Mouse (Mus musculus) limb, embryonic 11.5 days (tissue): ENCODE measurements around the gene Fam166a. TPM values are rescaled to one million over a fixed set of nuclear protein-coding genes. Genes with fewer than 3 reads are reported as not detected.

Experiments
- ATAC-seq: fragments of 200-750 bp; cut with Nextera tagmentation; 2 replicates; pipeline ENCODE4 v1.8.0; 2017; ENCODE audit warnings: low read depth; ENCODE audit not compliant: insufficient number of reproducible peaks, low FRiP score, low TSS enrichment
- DNase-seq: peaks from one replicate; pipeline ENCODE4 v3.0.0-alpha.2; 2015; ENCODE audit warnings: low spot score
- H3K27ac ChIP-seq: fragments of 300-500 bp; sonication (generic); replicated peaks from 2 replicates; pipeline ENCODE4 v1.5.1; 2014; ENCODE audit warnings: low read depth, mild to moderate bottlenecking, low read length
- H3K27me3 ChIP-seq: fragments of 300-500 bp; sonication (generic); 2 replicates; pipeline ENCODE4 v1.6.1; 2014; ENCODE audit warnings: mild to moderate bottlenecking, low read length, mixed read lengths; ENCODE audit not compliant: control insufficient read depth, insufficient read depth
- H3K36me3 ChIP-seq: fragments of 300-500 bp; sonication (generic); 2 replicates; pipeline ENCODE4 v1.6.1; 2014; ENCODE audit warnings: mild to moderate bottlenecking, low read length, moderate library complexity, mixed read lengths; ENCODE audit not compliant: control insufficient read depth, insufficient read depth
- H3K4me1 ChIP-seq: fragments of 300-500 bp; sonication (generic); 2 replicates; pipeline ENCODE4 v1.6.1; 2014; ENCODE audit warnings: low read length, mixed read lengths; ENCODE audit not compliant: control insufficient read depth, insufficient read depth
- H3K4me2 ChIP-seq: fragments of 300-500 bp; sonication (generic); 2 replicates; pipeline ENCODE4 v1.6.1; 2014; ENCODE audit warnings: low read depth, mild to moderate bottlenecking, moderate library complexity; ENCODE audit not compliant: severe bottlenecking
- H3K4me3 ChIP-seq: fragments of 300-500 bp; sonication (generic); 2 replicates; pipeline ENCODE4 v1.5.1; 2014; ENCODE audit warnings: low read depth, low read length
- H3K9ac ChIP-seq: fragments of 300-500 bp; sonication (generic); 2 replicates; pipeline ENCODE4 v1.6.1; 2014; ENCODE audit warnings: mild to moderate bottlenecking, low read length
- H3K9me3 ChIP-seq: fragments of 300-500 bp; sonication (generic); 2 replicates; pipeline ENCODE4 v1.6.1; 2016; ENCODE audit warnings: low read length; ENCODE audit not compliant: control insufficient read depth
- WGBS: fragments of 180-500 bp; shearing (Covaris S2); extraction: QIAGEN DNeasy Blood & Tissue Kit; methylation state at CpG from one replicate; pipeline ENCODE4 v1.1.7; 2014; 5-methylcytosine and 5-hydroxymethylcytosine counted together
- polyA plus RNA-seq: library from polyadenylated mRNA; unstranded; fragments of >200 nt; fragmentation: Nextera tagmentation; extraction: Ambion mirVana; gene quantifications from 2 replicates; pipeline ENCODE4 v1.2.1, GENCODE M21; 2014

Gene Fam166a
- polyA plus RNA-seq, 1 experiment from 2014 or later: not detected

DNA sequence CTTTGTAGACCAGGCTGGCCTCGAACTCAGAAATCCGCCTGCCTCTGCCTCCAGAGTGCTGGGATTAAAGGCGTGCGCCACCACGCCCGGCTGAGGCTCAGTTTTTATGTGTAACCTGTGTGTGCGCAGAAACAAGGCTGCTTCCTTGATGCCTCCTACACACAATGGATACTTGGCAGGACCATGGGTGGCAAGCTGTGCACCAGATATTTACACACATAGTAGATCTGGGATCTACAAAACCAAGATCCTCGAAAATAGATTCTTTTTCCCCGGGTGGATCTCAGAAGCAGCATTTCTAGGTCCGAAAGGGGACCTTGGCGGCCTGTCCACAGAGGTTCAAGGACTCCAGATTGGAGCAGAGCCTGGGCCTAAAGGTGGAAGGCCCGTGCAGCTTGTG, 43.3 kb downstream of the Fam166a start:
- Histone ChIP-seq H3K4me3 (peak overlapping the region; percentile 74), H3K9ac (no peak overlapping the region), H3K36me3 (no peaks in the 10 kb centered on the region), H3K27me3 (peaks cover 19% of the 10 kb centered on the region), H3K9me3 (no peaks in the 10 kb centered on the region), H3K4me1 (peaks cover 9% of the 10 kb centered on the region), H3K4me2 (peak overlapping the region; percentile 99), H3K27ac (no peak overlapping the region)
- 45% methylated on average over 11 of the region's 12 CpGs for WGBS
- no peak for ATAC-seq
- DNase-seq: no peak

GRCm38 (mm10) chr2:25262291-25262767, 43.8 kb downstream of the Fam166a start, which contains the start of gene Tprn:
Tprn (plus strand) TSS chr2:25262618.
- peaks cover 9% of the 10 kb centered on the region for H3K4me1 ChIP-seq
- no peaks in the 10 kb centered on the region for H3K9me3 ChIP-seq
- peak within 1 kb of the TSS; percentile 99 for H3K4me2 ChIP-seq
- H3K4me3 ChIP-seq: peak within 1 kb of the TSS; percentile 74
- H3K27me3 ChIP-seq: peaks cover 19% of the 10 kb centered on the region
- H3K36me3 ChIP-seq: no peaks in the 10 kb centered on the region
- under 1% methylated on average over 39 of the region's 39 CpGs for WGBS
- peak within 1 kb of the TSS; percentile 58 for H3K9ac ChIP-seq
- ATAC-seq (peak; percentile 99), DNase-seq (peak; percentile 94)
- no peak within 1 kb of the TSS for H3K27ac ChIP-seq

DNA sequence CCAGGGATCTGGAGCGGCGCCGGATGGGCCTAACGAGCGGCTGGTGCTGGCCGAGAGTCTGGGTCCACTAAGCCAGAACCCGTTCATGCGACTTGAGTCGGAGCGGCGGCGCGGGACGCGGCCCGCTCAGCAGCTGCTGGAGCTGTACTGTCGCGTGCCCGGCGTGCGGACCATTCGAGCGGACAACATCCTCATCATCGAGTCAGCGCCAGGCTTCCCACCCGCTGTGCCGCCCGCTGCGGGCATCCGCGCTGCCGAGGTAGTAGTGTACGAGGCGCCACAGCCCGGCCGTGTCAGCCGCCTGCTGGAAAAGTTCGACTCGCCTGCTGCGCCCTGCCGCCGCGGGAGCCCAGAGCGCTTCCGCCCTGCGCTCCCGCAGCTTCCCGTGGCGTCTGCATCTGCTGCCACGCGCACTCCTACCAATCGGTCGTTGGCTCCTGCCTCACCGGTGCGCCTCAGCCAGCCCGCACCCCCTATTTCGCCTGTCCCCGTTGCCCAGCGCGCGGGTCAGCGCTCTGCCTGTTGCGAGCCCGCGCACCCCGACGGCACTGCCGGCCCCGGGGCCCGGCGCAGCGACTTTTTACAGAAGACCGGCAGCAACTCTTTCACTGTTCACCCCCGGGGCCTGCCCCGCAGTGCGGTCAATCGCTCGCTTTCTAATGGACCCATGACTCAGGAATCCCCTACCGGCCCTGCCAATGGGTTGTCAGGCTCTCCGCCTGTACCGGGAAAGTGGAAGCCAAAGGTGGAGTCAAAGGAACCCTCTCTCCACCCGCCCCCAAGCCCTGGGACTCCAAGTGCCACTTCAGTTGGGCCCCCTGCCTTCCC, 44.5 kb downstream of the Fam166a start:
- WGBS: under 1% methylated on average over 77 of the region's 82 CpGs
- H3K4me3 ChIP-seq: peak overlapping the region; percentile 74
- ATAC-seq (peak; percentile 29; the same call in 1 of the 2 replicates), DNase-seq (peak; percentile 63)
- no peak overlapping the region for H3K27ac ChIP-seq
- H3K27me3 ChIP-seq: peaks cover 19% of the 10 kb centered on the region
- H3K4me1 ChIP-seq: peaks cover 9% of the 10 kb centered on the region
- H3K9ac ChIP-seq: peak overlapping the region; percentile 58
- no peaks in the 10 kb centered on the region for H3K36me3 ChIP-seq
- H3K9me3 ChIP-seq: no peaks in the 10 kb centered on the region
- H3K4me2 ChIP-seq: peak overlapping the region; percentile 99

DNA sequence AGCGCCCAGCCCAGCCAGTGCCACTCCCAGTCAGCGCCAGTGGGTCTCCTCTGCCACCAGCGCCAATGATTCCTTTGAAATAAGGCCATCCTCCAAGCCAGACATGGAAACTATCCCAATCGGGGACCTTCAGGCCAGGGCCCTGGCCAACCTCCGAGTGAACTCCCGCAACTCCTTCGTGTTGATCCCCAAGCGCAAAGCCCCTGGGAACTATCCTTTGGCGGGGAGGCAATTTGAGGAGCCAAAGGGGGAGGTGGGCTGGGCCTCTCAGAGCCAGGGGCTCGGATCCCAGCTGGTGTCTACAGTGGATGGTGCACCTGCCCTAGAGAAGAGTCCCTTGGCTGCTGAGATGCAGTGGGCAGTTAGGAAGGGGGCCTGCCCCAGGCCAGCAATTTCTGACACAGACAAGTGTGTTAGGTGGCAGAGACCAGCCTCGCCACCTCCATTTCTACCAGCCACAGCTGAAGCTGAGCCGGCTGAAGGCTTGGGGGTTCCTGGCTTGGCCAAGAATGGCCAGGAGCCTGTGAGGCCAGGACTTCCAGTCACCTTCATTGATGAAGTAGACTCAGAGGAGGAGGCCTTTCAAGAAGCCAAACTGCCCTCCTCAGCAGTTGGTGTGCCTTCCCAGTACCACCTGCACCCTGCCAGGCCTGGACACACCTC, 45.2 kb downstream of the Fam166a start:
- DNase-seq: no peak
- WGBS: 21% methylated on average over 12 of the region's 12 CpGs

GRCm38 (mm10) chr2:25264286-25264660, 45.7 kb downstream of the Fam166a start:
- Histone ChIP-seq H3K4me1 (peaks cover 9% of the 10 kb centered on the region), H3K36me3 (peaks cover 2% of the 10 kb centered on the region; the same call in 1 of the 2 replicates), H3K27ac (no peak overlapping the region), H3K4me3 (no peak overlapping the region), H3K9me3 (no peaks in the 10 kb centered on the region), H3K4me2 (no peak overlapping the region), H3K27me3 (peaks cover 19% of the 10 kb centered on the region), H3K9ac (no peak overlapping the region)
- WGBS: 75% methylated on average over 5 of the region's 5 CpGs
- ATAC-seq: no peak
- no peak for DNase-seq

More for the DNA sequence above, 45.2 kb downstream of the Fam166a start:
- Histone ChIP-seq H3K4me3 (peak overlapping the region; percentile 74), H3K4me1 (peaks cover 9% of the 10 kb centered on the region), H3K27ac (no peak overlapping the region), H3K4me2 (peak overlapping the region; percentile 99), H3K36me3 (no peaks in the 10 kb centered on the region; the same call in 1 of the 2 replicates), H3K9me3 (no peaks in the 10 kb centered on the region), H3K27me3 (peaks cover 19% of the 10 kb centered on the region), H3K9ac (peak overlapping the region; percentile 58)
- ATAC-seq: no peak

DNA sequence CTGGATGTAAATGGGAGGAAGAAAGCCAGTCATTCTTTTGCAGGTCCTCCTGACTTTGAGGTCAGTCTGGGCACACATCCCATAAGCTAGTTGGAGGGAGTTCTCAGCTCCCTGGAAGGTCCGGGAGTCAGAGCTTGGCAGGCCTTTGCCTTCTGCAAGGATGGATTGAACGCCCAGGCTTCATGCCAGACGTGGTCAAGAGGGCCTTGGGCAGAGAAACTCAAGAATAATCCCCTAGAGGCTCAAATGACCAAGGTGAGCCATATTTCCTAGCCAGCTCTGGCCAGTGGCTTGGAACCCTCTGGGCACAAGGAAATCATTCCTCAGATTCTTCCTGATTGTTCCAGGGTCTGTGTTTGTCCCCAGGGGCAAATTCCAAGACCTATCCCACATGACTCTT, 46.3 kb downstream of the Fam166a start:
- Histone ChIP-seq H3K4me3 (no peak overlapping the region), H3K27me3 (peaks cover 19% of the 10 kb centered on the region), H3K4me2 (no peak overlapping the region), H3K27ac (no peak overlapping the region), H3K4me1 (peaks cover 9% of the 10 kb centered on the region), H3K9ac (no peak overlapping the region), H3K9me3 (no peaks in the 10 kb centered on the region), H3K36me3 (peaks cover 2% of the 10 kb centered on the region; the same call in 1 of the 2 replicates)
- no peak for DNase-seq
- WGBS: 75% methylated on average over 3 of the region's 3 CpGs
- no peak for ATAC-seq

GRCm38 (mm10) chr2:25265897-25266656, 47.5 kb downstream of the Fam166a start:
- H3K4me2 ChIP-seq: no peak overlapping the region; the same call in 1 of the 2 replicates
- H3K4me3 ChIP-seq: no peak overlapping the region
- H3K9me3 ChIP-seq: no peaks in the 10 kb centered on the region
- H3K27me3 ChIP-seq: peaks cover 19% of the 10 kb centered on the region
- WGBS: 65% methylated on average over 6 of the region's 6 CpGs
- H3K36me3 ChIP-seq: peaks cover 2% of the 10 kb centered on the region; the same call in 1 of the 2 replicates
- peaks cover 13% of the 10 kb centered on the region for H3K4me1 ChIP-seq
- H3K9ac ChIP-seq: 0 out of 2 replicates have a peak overlapping the region, but pooled peaks have one; percentile 22
- ATAC-seq (no peak), DNase-seq (no peak)
- H3K27ac ChIP-seq: no peak overlapping the region

DNA sequence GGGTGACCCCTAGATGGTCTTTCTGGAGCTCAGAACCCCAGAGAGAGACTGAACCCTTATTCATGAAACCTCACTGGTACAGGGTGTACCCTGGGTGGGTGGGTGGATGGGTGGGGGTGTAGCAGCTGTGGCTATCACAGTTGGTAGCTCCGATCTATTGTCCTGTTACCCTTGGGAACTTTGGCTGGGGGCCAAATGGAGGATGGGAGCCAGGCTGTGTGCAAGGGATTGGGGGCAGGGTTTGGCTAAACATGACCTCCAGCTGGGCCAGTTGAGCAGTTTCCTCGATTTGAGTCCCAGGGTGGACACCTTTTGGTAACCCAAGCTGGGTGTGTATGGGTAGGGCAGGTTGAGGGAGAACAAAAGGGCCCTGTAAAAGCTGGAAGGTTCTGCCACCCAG, 48.2 kb downstream of the Fam166a start:
- WGBS: 64% methylated on average over 2 of the region's 2 CpGs
- Histone ChIP-seq H3K27ac (no peak overlapping the region), H3K36me3 (peaks cover 2% of the 10 kb centered on the region; the same call in 1 of the 2 replicates), H3K4me1 (peaks cover 18% of the 10 kb centered on the region), H3K9ac (no peak overlapping the region), H3K4me3 (no peak overlapping the region), H3K4me2 (no peak overlapping the region), H3K27me3 (peaks cover 19% of the 10 kb centered on the region), H3K9me3 (no peaks in the 10 kb centered on the region)
- ATAC-seq (no peak), DNase-seq (no peak)
